Mouse (Mus musculus) intestine, embryonic 14.5 days (tissue): ENCODE results near the gene Abhd4. TPM values are rescaled to one million over a fixed set of nuclear protein-coding genes. Genes with fewer than 3 reads are reported as not detected.

Source experiments
- ATAC-seq: fragments of 200-750 bp; cut with Nextera tagmentation; replicated peaks from 2 replicates; pipeline ENCODE4 v1.8.0; 2017; ENCODE audit warnings: low read depth, moderate number of reproducible peaks, moderate TSS enrichment, moderate library complexity; ENCODE audit not compliant: low FRiP score, low TSS enrichment
- DNase-seq: peaks from one replicate; pipeline ENCODE4 v3.0.0-alpha.2; 2018; ENCODE audit warnings: low spot score
- H3K27ac ChIP-seq: fragments of 300-500 bp; sonication (generic); 2 replicates; pipeline ENCODE4 v1.5.1; 2014; ENCODE audit warnings: low read depth, mild to moderate bottlenecking, control low read depth
- H3K27me3 ChIP-seq: fragments of 300-500 bp; sonication (generic); replicated peaks from 2 replicates; pipeline ENCODE4 v1.6.1; 2014; ENCODE audit warnings: low read length, control low read depth; ENCODE audit not compliant: control insufficient read depth, insufficient read depth
- H3K36me3 ChIP-seq: fragments of 300-500 bp; sonication (generic); 2 replicates; pipeline ENCODE4 v1.6.1; 2014; ENCODE audit warnings: low read length, control low read depth; ENCODE audit not compliant: control insufficient read depth, insufficient read depth
- H3K4me1 ChIP-seq: fragments of 300-500 bp; sonication (generic); replicated peaks from 2 replicates; pipeline ENCODE4 v1.6.1; 2014; ENCODE audit warnings: low read length, control low read depth, mixed read lengths; ENCODE audit not compliant: control insufficient read depth, insufficient read depth
- H3K4me2 ChIP-seq: fragments of 300-500 bp; sonication (generic); 2 replicates; pipeline ENCODE4 v1.6.1; 2014; ENCODE audit warnings: low read length
- H3K4me3 ChIP-seq: fragments of 300-500 bp; sonication (generic); 2 replicates; pipeline ENCODE4 v1.5.1; 2014; ENCODE audit warnings: low read depth, low read length, control low read depth, mixed read lengths
- H3K9ac ChIP-seq: fragments of 300-500 bp; sonication (generic); 2 replicates; pipeline ENCODE4 v1.6.1; 2014; ENCODE audit warnings: mild to moderate bottlenecking, low read length
- H3K9me3 ChIP-seq: fragments of 300-500 bp; sonication (generic); 2 replicates; pipeline ENCODE4 v1.6.1; 2016; ENCODE audit warnings: low read length, control low read depth; ENCODE audit not compliant: control insufficient read depth
- WGBS: fragments of 180-500 bp; shearing (Covaris S2); extraction: QIAGEN DNeasy Blood & Tissue Kit; methylation state at CpG from one replicate; pipeline ENCODE4 v1.1.7; 2014; 5-methylcytosine and 5-hydroxymethylcytosine counted together
- polyA plus RNA-seq: library from polyadenylated mRNA; unstranded; fragments of >200 nt; fragmentation: Nextera tagmentation; extraction: Ambion mirVana; gene quantifications from 2 replicates; pipeline ENCODE4 v1.2.1, GENCODE M21; 2014

The Abhd4 gene
- polyA plus RNA-seq, 1 experiment from 2014 or later = 46.9 TPM

DNA sequence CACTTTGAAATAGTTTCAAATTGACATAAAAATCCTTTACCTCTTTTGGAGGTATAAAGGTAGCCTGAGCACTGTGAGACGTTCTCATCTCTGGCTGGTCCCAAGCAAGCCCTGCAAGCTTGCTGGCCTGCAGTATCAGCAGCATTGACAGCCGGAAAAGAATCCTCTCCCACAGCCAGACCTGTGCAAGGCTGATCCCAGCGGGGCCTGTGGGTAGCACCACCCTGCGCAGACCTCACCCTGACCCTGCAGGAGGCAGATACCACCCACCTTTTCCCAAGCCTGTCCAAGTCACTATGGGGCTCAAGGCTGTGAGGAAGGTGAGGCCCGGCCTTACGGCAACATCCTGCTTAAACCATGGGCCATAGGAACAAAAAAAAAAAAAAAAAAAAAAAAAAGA is 12.0 kb downstream of the Abhd4 start:
- Histone ChIP-seq H3K9ac (no peak overlapping the region), H3K4me2 (no peak overlapping the region), H3K9me3 (no peaks in the 10 kb centered on the region), H3K4me3 (no peak overlapping the region), H3K27me3 (no peaks in the 10 kb centered on the region), H3K4me1 (no peaks in the 10 kb centered on the region), H3K36me3 (peaks cover 49% of the 10 kb centered on the region), H3K27ac (no peak overlapping the region)
- 77% methylated on average over 6 of the region's 6 CpGs for whole genome bisulfite sequencing
- no peak for ATAC-seq
- no peak for DNase-seq

DNA sequence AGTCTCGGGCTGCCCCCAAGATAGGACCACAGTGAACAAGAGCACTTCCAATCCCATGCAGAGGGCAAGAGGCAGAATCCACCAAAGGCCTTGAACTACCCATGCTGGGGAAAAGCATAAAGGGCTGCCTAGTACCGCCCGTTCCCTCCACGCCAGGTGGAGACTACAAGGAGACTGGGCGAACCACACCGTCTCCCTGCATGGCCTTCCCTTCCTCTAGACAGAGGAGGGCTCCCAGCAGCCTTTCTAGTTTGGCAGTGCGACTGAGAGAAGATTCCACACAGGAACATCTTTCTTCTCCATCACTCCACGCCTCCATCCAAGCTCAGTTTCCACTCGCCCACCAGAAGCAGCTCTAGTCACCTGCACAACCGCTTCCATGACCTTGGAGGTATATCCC is 14.0 kb downstream of the Abhd4 start:
- Histone ChIP-seq H3K36me3 (peaks cover 45% of the 10 kb centered on the region), H3K27me3 (no peaks in the 10 kb centered on the region), H3K27ac (no peak overlapping the region), H3K4me2 (no peak overlapping the region), H3K9me3 (no peaks in the 10 kb centered on the region), H3K4me3 (no peak overlapping the region), H3K4me1 (no peaks in the 10 kb centered on the region), H3K9ac (no peak overlapping the region)
- WGBS = 90% methylated on average over 10 of the region's 10 CpGs
- no peak for ATAC-seq
- DNase-seq = no peak

- ATAC-seq (no peak), DNase-seq (no peak)
- H3K9me3 ChIP-seq = no peaks in the 10 kb centered on the region
- H3K4me1 ChIP-seq = no peaks in the 10 kb centered on the region
- 94% methylated on average over 3 of the region's 3 CpGs for WGBS
- peaks cover 32% of the 10 kb centered on the region for H3K36me3 ChIP-seq
- no peak overlapping the region for H3K27ac ChIP-seq
- H3K4me3 ChIP-seq = no peak overlapping the region
- no peaks in the 10 kb centered on the region for H3K27me3 ChIP-seq
- no peak overlapping the region for H3K9ac ChIP-seq
- H3K4me2 ChIP-seq = no peak overlapping the region
These were observed 15.6 kb downstream of the Abhd4 start for GRCm38 (mm10) chr14:54269566-54269965.

- DNase-seq (no peak), ATAC-seq (no peak)
- Histone ChIP-seq H3K4me2 (no peak overlapping the region), H3K36me3 (peaks cover 27% of the 10 kb centered on the region), H3K27ac (no peak overlapping the region), H3K4me1 (no peaks in the 10 kb centered on the region), H3K27me3 (no peaks in the 10 kb centered on the region), H3K9me3 (no peaks in the 10 kb centered on the region), H3K9ac (no peak overlapping the region), H3K4me3 (no peak overlapping the region)
- 79% methylated on average over 3 of the region's 3 CpGs for WGBS
These were observed 16.4 kb downstream of the Abhd4 start for GRCm38 (mm10) chr14:54270413-54270812.

DNA sequence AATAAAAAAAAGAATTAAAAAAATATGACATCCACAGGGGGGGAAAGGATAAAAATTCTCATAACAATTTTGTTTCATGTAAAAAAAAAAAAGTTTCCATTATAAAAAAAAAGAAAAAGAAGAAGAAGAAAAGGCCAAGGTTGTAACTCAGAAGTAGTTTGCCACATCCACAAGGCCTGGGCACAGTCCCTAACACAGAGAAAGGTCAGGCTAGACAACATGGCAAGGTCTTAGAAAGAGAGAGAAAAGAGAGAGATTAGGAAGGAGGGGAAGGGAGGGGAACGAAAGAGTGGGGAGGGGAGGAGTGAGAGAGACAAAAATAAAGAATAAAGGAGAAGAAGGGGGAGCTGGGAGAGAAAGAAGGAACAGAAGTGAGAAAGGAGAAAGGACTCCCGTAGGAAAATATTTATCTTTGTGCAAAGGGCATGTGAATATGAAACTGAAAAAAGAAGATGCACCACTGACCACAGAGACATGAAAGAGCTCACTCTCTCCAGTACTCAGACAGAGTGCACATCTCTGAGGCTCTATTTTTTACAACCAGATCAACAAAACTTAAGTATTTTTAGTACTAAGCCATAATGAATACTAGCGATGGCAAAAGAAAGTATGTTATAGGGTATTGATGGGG is 18.1 kb downstream of the Abhd4 start:
- no peaks in the 10 kb centered on the region for H3K9me3 ChIP-seq
- H3K4me3 ChIP-seq = no peak overlapping the region
- DNase-seq (no peak), ATAC-seq (no peak)
- H3K4me1 ChIP-seq = no peaks in the 10 kb centered on the region
- H3K9ac ChIP-seq = no peak overlapping the region
- 84% methylated on average over 3 of the region's 3 CpGs for WGBS
- peaks cover 17% of the 10 kb centered on the region for H3K36me3 ChIP-seq
- no peak overlapping the region for H3K4me2 ChIP-seq
- H3K27me3 ChIP-seq = no peaks in the 10 kb centered on the region
- H3K27ac ChIP-seq = no peak overlapping the region

GRCm38 (mm10) chr14:54272696-54273095 is 18.7 kb downstream of the Abhd4 start:
- H3K9ac ChIP-seq = no peak overlapping the region
- H3K4me3 ChIP-seq = no peak overlapping the region
- no peak overlapping the region for H3K27ac ChIP-seq
- WGBS = 77% methylated on average over 3 of the region's 3 CpGs
- H3K36me3 ChIP-seq = peaks cover 11% of the 10 kb centered on the region
- no peaks in the 10 kb centered on the region for H3K27me3 ChIP-seq
- DNase-seq = no peak
- H3K4me1 ChIP-seq = no peaks in the 10 kb centered on the region
- no peak overlapping the region for H3K4me2 ChIP-seq
- H3K9me3 ChIP-seq = no peaks in the 10 kb centered on the region
- ATAC-seq = no peak

DNA sequence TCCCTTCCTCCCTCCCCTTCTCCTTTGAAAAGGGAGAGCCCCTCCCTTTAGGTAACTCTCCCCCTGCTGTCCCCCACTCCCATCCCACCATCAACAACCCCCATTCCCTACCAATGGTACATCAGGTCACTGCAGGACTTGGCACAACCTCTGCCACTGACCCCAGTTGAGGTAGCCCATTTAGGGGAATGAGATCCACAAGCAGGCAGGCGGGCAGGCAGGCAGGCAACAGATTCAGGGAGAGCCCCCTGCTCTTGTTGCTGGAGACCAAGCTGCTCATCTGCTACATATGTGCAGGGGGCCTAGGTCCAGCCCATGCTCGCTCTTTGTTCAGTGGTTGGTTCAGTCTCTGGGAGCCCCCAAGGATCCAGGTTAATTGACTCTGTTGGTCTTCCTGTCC is 22.5 kb downstream of the Abhd4 start:
- Histone ChIP-seq H3K4me2 (no peak overlapping the region), H3K4me3 (no peak overlapping the region), H3K4me1 (no peaks in the 10 kb centered on the region), H3K36me3 (no peaks in the 10 kb centered on the region), H3K27ac (no peak overlapping the region), H3K9ac (no peak overlapping the region), H3K27me3 (no peaks in the 10 kb centered on the region), H3K9me3 (no peaks in the 10 kb centered on the region)
- ATAC-seq (no peak), DNase-seq (no peak)
- 75% methylated on average over 2 of the region's 2 CpGs for WGBS

DNA sequence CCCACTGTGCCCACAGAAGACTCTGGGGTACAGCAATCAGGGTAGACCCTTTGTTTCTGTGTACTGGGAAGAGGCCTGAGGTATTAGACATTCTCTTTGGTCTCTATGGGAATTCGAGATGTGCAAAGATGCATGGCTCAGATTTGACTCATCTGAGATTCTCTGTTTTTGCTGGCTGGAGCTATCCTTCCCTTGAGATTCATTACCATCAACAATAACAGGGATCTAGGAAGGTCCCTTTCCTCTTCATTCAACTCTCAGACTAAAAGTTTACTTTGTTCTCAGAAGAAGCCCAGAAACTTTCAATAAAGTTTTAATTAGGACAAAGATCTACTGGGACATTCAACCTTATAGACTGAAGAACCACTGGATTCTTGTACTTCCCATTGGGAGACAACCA is 30.9 kb downstream of the Abhd4 start, which contains the start of gene Olfr49:
Olfr49 (minus strand) TSS at position 101 of the 400 bp plus-strand sequence.
- ATAC-seq = no peak
- no peaks in the 10 kb centered on the region for H3K36me3 ChIP-seq

GRCm38 (mm10) chr14:54300136-54300535 is 46.1 kb downstream of the Abhd4 start:
- no peak overlapping the region for H3K4me3 ChIP-seq
- no peak for DNase-seq
- no peak for ATAC-seq
- no peak overlapping the region for H3K27ac ChIP-seq
- no peaks in the 10 kb centered on the region for H3K27me3 ChIP-seq
- WGBS = 82% methylated on average over 5 of the region's 5 CpGs
- no peaks in the 10 kb centered on the region for H3K4me1 ChIP-seq
- no peaks in the 10 kb centered on the region for H3K9me3 ChIP-seq
- H3K9ac ChIP-seq = no peak overlapping the region
- H3K36me3 ChIP-seq = no peaks in the 10 kb centered on the region
- H3K4me2 ChIP-seq = no peak overlapping the region

More for the DNA sequence above, 30.9 kb downstream of the Abhd4 start, which contains the start of gene Olfr49:
- H3K9me3 ChIP-seq = no peaks in the 10 kb centered on the region; the same call in 1 of the 2 replicates
- no peak for DNase-seq
- no peaks in the 10 kb centered on the region for H3K27me3 ChIP-seq
- H3K4me1 ChIP-seq = no peaks in the 10 kb centered on the region
- WGBS = 66% methylated on average over 1 of the region's 1 CpGs
- no peak within 1 kb of the TSS for H3K27ac ChIP-seq
- no peak within 1 kb of the TSS for H3K4me2 ChIP-seq
- no peak within 1 kb of the TSS for H3K9ac ChIP-seq
- no peak within 1 kb of the TSS for H3K4me3 ChIP-seq
